Mouse (Mus musculus) erythroid progenitor cell, adult 5-6 weeks (primary cell): ENCODE measurements around the gene Zfp442. TPM values are rescaled to one million over a fixed set of nuclear protein-coding genes. Genes with fewer than 3 reads are reported as not detected.
"Not testable (repeated sequence)": the region's sequence is repeated elsewhere in the genome, so short reads cannot be mapped to it uniquely, and the experiment has no call there.

Experiments used
- ATAC-seq: replicated peaks from 2 replicates; pipeline ENCODE4 v1.8.0; 2016; ENCODE audit warnings: moderate number of reproducible peaks, mild to moderate bottlenecking, moderate TSS enrichment, inconsistent platforms; ENCODE audit not compliant: poor library complexity, low FRiP score, severe bottlenecking
- total RNA-seq, 2 experiments: library from RNA; stranded (forward) in 1 of 2; stranded (reverse) in 1 of 2; fragments of 150-400 nt in 1 of 2; fragments of 186-747, 209-891 nt in 1 of 2; gene quantifications; 2 replicates each; pipeline versions ENCODE4 v1.2.3 to v1.2.4; 2015 to 2017; ENCODE audit warnings: low replicate concordance in 2 of 2

Zfp442 gene
- total RNA-seq (2015; ENCODE audit: low replicate concordance) = not detected in 2 replicates
- total RNA-seq (2017; ENCODE audit: low replicate concordance) = 1.5 TPM in 1 of 2 replicates, not detected in the other

GRCm38 (mm10) chr2:150451180-150451919, at the start of gene Zfp442:
Gene Zfp442, minus strand, starts transcription at chr2:150451486.
- ATAC-seq = peak; percentile 34

GRCm38 (mm10) chr2:150500124-150500973, 49.1 kb upstream of the Zfp442 start:
- peak; percentile 65 for ATAC-seq

- no peak for ATAC-seq
Measured at GRCm38 (mm10) chr2:150493031-150493430, 41.7 kb upstream of the Zfp442 start.

GRCm38 (mm10) chr2:150484939-150485778, 33.9 kb upstream of the Zfp442 start, which contains the start of gene Zfp345:
Gene Zfp345, minus strand, starts transcription at chr2:150485091.
- ATAC-seq = not testable (repeated sequence)

GRCm38 (mm10) chr2:150439084-150439483, 12.2 kb downstream of the Zfp442 start:
- ATAC-seq = not testable (repeated sequence)

- not testable (repeated sequence) for ATAC-seq
Measured at GRCm38 (mm10) chr2:150412146-150412545, 39.1 kb downstream of the Zfp442 start.

- ATAC-seq = no peak
Measured at GRCm38 (mm10) chr2:150390198-150390597, 61.1 kb downstream of the Zfp442 start.

- ATAC-seq = peak; percentile 63
Measured at GRCm38 (mm10) chr2:150385553-150386106, 65.7 kb downstream of the Zfp442 start.

- no peak for ATAC-seq
Measured at GRCm38 (mm10) chr2:150362878-150363229, 88.4 kb downstream of the Zfp442 start.

GRCm38 (mm10) chr2:150362113-150362877, 89.0 kb downstream of the Zfp442 start, which contains the start of gene 3300002I08Rik:
Gene 3300002I08Rik, minus strand, starts transcription at chr2:150362765.
- not testable (repeated sequence) for ATAC-seq

Other genes starting within 250 kb of the Zfp442 start
- gene Zfp937, start 233.4 kb downstream of the Zfp442 start, total RNA-seq (2015; ENCODE audit: low replicate concordance) = 0.36 TPM in 1 of 2 replicates, not detected in the other
- not detected in 2 replicates for gene Zfp937, start 233.4 kb downstream of the Zfp442 start, total RNA-seq (2017; ENCODE audit: low replicate concordance)
- 2.5 TPM in 1 of 2 replicates, not detected in the other for gene Gm21994, start 195.9 kb downstream of the Zfp442 start, total RNA-seq (2015; ENCODE audit: low replicate concordance)
- not detected in 2 replicates for gene Gm21994, start 195.9 kb downstream of the Zfp442 start, total RNA-seq (2017; ENCODE audit: low replicate concordance)
- gene Gm14124, start 194.0 kb downstream of the Zfp442 start, total RNA-seq (2015; ENCODE audit: low replicate concordance) = not detected in 2 replicates
- not detected in 2 replicates for gene Gm14124, start 194.0 kb downstream of the Zfp442 start, total RNA-seq (2017; ENCODE audit: low replicate concordance)
- gene Gm10130, start 127.8 kb downstream of the Zfp442 start, total RNA-seq (2015; ENCODE audit: low replicate concordance) = 16.9 TPM in 1 of 2 replicates, not detected in the other
- not detected in 2 replicates for gene Gm10130, start 127.8 kb downstream of the Zfp442 start, total RNA-seq (2017; ENCODE audit: low replicate concordance)
- gene 3300002I08Rik, start 88.7 kb downstream of the Zfp442 start, total RNA-seq (2015; ENCODE audit: low replicate concordance) = not detected in 2 replicates
- not detected in 2 replicates for gene 3300002I08Rik, start 88.7 kb downstream of the Zfp442 start, total RNA-seq (2017; ENCODE audit: low replicate concordance)
- gene Zfp345, start 33.6 kb upstream of the Zfp442 start, total RNA-seq (2015; ENCODE audit: low replicate concordance) = not detected in 2 replicates
- gene Zfp345, start 33.6 kb upstream of the Zfp442 start, total RNA-seq (2017; ENCODE audit: low replicate concordance) = not detected in 2 replicates
- 26.8 and 31.7 TPM in 2 replicates for gene Cst7, start 118.9 kb upstream of the Zfp442 start, total RNA-seq (2015; ENCODE audit: low replicate concordance)
- 10.7 and 24.7 TPM in 2 replicates for gene Cst7, start 118.9 kb upstream of the Zfp442 start, total RNA-seq (2017; ENCODE audit: low replicate concordance)
- 16.6 and 25.2 TPM in 2 replicates for gene Apmap, start 157.1 kb upstream of the Zfp442 start, total RNA-seq (2015; ENCODE audit: low replicate concordance)
- gene Apmap, start 157.1 kb upstream of the Zfp442 start, total RNA-seq (2017; ENCODE audit: low replicate concordance) = 18.1 and 35.9 TPM in 2 replicates
- gene Acss1, start 217.0 kb upstream of the Zfp442 start, total RNA-seq (2015; ENCODE audit: low replicate concordance) = 28.1 and 35.6 TPM in 2 replicates
- gene Acss1, start 217.0 kb upstream of the Zfp442 start, total RNA-seq (2017; ENCODE audit: low replicate concordance) = 34.8 and 43.3 TPM in 2 replicates
- not detected in 2 replicates for gene Vsx1, start 237.9 kb upstream of the Zfp442 start, total RNA-seq (2015; ENCODE audit: low replicate concordance)
- 0.51 TPM in 1 of 2 replicates, not detected in the other for gene Vsx1, start 237.9 kb upstream of the Zfp442 start, total RNA-seq (2017; ENCODE audit: low replicate concordance)